Mouse (Mus musculus): Measurements from ENCODE around the gene Dact2.
A peak's percentile ranks its signal among the peaks of the same experiment; 100 is the strongest.

Dact2 gene

DNA sequence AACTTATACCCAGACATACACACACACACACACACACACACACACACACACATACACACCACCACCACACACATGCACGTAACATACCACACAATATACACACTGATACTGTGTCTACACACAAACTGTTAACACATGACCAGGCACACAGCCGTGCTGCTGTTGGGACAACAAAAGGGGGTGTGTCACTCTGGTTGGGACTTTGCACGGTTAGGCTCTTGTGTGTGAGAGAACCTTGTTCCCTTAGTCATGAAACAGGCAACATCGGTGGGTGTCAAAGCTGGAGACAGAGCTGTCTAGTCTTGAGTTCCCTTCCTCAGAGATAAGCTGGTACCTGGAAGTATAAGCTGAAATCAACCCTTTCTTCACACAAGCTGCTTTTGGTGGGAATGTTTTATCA, 29.1 kb downstream of the Dact2 start:
- no peak for DNase-seq (ENCODE audit: low spot score in 2 of 2)

DNA sequence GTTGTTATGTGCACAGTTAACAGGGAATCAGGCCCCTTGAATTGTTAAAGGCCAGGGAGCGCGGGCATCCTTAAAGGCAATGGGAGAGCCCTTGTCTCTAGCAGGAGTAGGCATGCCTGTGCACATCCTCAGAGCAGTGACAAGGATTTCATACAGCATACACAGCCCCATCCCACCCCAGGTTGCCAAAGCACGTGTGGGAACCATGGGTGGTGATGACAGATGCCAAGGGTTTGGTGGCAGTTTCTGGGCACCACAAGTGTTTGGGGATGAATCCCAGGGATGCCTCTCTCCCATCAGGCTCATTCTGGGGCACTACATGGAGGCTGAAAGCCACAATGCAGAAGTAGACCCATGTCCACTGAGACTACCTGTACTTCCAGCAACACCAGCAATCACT, 29.7 kb downstream of the Dact2 start:
- no peak for DNase-seq (ENCODE audit: low spot score in 2 of 2)

DNA sequence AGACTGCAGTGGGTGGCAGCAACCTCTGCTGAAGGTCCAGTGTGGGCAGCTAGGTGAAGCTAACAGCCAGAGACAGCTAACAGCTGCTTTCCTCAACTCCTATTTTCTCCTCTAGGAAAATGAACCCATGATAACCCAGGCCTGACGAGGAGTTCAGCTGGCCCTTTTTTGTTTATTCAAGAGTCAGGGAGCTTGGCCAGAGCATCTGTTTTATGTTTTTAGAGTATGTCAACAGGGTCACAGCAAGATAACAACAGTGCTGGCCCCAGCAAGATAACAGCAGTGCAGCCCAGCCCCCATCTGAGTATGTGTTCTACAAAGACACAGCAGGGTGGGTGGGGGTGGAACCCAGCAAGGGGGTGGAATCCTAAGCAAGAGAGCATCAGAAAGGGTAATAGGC, 30.6 kb downstream of the Dact2 start:
- DNase-seq (ENCODE audit: low spot score in 2 of 2): no peak

DNA sequence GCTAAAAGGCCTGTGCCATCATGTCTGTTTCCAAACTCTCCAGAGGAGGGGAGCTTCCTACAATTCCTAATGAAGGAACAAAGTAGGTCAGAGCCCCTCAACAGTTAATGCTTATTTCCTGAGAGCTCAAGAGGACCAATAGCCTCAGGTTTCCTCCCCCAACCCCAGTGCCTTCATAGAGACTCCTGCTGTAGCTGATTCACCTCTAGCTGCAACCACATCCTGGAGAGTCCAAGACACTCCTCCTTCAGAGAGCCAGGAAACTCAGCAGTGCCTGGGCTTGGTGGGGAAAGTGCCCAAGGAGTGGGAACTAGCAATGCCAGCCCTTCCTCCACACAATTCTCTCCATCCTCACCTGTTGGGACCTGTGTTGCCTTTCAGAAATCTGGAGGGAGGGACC, 31.4 kb downstream of the Dact2 start:
- no peak for DNase-seq (ENCODE audit: low spot score in 2 of 2)

DNA sequence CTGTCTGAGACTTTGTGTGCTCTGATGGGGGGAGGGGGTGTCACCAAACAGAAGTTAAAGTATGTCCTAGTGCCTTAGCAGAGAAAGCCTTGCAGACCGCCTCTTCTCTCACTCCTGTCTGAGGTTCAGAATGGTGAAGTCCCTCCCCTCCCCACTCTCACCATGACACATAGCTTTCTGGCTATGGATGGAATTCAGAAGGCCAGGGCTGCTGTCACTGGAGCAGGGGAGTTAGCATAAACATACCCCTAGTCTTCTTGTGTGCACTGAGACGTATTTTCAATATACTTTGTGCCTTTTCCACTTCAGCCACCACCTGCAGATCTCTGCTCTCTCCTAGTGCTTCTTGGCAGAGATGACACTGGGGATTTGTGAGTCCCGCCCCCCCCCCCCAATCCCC, 31.9 kb downstream of the Dact2 start:
- DNase-seq (ENCODE audit: low spot score in 2 of 2): no peak

DNA sequence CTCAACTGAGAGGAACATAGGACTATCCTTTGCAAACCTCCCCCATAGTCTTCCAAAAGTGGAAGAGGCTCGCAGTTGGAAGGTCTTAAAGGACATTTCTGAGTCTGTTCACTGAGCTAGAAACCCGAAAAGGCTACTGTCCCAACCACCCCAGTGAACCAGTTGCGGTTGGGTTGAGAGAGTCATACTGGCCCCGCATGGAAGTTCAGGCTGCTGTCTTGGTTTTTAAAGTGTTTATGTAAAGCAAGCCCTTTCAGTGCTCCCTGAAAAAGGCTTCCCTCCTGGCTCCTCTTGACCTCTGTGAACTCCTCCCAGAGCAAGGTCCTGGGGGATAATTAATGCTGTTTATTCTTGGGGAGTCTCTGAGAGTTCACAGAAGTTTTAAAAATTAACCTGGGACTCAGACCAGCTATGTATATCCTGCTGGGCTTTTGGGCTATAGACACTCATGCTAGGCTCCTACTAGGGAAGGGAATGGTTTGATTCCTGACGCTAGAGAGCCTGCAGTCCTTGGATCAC, 33.1 kb downstream of the Dact2 start:
- DNase-seq (ENCODE audit: low spot score in 2 of 2): no peak

DNA sequence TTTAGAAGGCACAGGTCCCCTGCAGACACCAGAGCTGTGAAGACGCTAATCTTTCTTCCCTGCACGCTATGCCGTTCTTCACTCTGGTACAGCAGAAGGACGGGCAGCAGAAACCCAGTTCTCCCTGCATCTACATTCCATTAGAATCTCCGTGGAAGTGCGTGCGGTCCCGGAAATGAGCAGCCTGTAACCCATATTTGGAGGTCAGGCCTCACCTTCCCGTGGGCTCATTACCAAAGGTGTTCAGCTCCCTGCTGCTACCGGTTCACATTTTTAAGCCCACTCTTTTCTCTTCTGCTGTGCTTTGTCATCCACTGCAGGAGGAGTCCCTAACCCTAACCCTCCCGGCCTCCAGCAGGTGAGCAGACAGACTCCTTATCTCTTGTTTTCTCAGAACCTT, 34.7 kb downstream of the Dact2 start:
- no peak for DNase-seq (ENCODE audit: low spot score in 2 of 2)

DNA sequence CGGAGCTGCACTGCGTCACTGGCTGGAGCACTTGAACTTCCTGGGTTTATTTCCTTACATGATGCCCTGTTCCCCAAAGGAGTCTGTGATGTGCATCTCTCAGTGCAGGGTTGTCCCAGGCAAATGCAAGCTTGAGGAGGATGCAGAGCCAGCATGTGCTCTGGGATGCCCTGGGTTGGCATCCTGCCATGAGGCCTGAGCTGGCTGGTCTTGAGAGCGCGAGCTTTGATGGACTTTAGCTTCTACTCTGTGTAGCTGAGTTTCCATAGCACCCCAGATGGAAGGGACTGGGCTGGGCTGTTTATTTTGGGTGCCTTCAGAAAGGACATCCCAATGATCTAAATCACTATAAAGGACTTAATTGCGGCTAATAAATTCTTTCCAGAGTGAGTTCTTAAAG, 36.5 kb downstream of the Dact2 start:
- no peak for DNase-seq (ENCODE audit: low spot score in 2 of 2)

DNA sequence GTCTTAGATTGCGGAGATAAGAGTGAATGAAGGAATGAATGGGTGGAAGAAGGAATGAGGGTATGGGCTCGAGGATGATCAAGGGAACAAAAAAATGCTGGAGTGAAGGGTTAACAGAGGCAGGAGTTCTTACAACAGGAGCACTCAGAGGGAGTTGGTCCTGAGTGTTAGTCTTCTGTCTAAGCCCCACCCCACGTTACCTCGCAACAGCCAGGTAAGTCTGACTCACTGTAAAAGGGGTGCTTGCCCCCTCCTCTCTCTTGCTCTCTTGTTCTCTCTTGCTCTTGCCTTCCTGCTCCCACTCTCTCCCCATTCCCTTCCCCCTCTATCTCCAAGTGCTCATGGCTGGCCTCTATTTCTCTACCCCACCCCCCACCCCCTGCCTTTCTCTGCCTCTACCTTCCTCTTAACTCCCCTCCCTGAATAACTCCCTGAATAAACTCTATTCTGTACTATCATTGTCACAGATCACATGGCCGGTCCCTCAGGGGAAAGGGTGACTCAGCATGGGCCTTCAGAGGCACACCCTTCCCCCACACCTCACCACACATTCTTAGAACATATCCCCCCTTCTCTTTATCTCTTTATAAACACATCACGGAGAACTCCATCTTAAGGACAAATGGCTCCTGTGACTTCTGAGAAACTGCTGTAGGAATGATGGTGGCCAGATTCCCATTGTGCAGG, 37.2 kb downstream of the Dact2 start:
- no peak for DNase-seq (ENCODE audit: low spot score in 2 of 2)

DNA sequence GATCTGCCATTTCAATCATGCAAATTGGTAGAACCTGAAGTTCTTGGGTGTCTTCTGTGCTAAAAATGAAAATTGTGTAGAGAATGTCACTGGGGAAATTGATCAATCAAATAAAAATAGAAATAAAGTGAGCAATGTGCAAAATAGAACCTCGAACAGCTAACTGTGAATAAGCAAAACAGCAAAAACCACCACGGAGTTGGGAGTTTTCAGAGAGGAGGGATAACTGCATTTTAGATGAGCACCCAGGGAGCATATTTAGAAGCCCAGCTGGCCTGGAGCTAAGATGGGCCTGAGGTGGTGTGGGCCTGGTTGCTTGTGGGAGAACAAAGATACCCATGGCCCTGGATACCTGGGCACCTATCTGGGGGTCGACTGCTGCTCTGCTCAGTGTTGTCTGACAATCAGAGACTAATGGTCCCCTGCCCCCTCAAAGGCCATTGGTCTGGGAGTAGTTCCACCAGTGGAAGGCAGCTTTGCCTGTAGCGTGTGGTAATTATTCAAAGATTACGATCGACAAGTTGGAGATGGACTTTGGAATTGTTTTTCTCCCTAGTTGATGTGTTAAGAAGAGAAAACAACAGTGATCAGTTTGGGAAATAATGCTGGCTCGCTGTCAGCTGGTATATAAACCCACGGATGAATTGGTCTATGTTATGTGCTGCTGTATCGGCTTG, 38.0 kb downstream of the Dact2 start:
- peak in 1 of 2 experiments; percentile 64 for DNase-seq (ENCODE audit: low spot score in 2 of 2)

DNA sequence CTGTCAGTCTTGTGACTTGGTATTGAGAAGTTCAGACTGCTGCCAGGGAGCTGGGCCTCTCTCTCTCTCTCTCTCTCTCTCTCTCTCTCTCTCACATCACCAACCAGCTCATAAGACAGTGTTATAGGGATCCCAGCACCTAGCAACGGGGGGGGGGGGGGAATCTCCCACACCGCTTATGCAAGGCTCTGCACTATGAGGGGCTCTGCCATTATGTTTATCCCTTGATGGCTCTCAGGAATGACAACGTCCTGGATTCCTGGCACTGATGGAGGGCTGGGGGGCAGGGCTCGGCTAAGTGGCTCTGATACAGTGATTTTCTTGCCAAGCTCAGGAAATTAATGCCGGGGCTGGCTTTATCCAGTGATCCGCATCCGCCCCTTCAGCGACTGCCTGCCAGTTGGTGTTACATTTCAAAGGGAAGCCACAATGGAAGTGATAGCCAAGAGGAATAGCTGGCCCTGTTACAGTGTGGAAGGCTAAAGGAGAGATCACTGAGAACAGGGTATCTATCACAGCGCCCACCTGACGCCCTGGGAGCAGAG, 38.7 kb downstream of the Dact2 start:
- DNase-seq (ENCODE audit: low spot score in 2 of 2): peak; percentile 69 to 83

DNA sequence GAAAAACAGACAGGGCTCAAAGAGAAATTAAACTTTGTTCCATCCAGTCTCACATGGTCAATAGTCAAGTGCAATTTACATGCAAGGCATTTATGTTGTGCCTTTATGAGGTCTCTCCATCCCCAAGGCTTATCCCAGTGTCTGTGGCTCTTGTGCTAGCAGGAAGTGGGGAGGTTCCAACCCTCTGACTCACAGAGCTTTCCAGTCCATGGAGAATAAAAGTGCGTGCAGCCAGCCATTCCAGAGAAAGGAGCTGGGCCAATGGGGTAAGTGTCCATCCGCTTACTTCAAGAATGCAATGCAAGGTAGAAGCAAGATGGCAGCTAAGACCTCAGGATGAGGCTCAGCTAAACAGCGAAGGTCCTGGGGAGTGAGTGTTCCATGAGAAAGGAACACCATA, 43.3 kb downstream of the Dact2 start:
- no peak for DNase-seq (ENCODE audit: low spot score in 2 of 2)

DNA sequence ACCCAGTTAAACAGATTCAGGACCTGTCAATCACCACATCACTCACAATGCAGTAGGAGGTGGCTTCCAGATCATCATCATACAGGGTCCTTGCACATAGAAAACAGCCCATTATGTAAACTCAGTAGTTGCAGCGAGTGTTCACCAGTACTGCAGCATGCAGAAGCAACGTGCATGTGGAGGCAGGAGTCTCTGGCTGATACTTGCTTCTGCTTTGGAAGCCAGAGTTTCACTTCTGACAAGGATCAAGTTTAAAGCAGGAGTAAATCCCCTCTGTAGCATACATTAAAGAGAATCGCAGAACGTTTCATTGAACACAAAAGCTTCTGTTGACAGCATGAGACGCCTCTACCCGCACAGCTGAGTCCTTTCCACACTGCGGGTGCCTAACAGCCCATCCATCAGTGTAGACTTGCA, 46.3 kb downstream of the Dact2 start:
- DNase-seq (ENCODE audit: low spot score in 2 of 2): no peak

Measured in frontal cortex, postnatal 36 days (tissue).